Mouse (Mus musculus): ENCODE measurements around the gene a.

The a gene

GRCm38 (mm10) chr2:154941952-154942351, 150.8 kb downstream of the a start:
- in situ Hi-C loops (cut with MboI; ENCODE audit: low pct_unique_long_range_greater_than_20kb in 1 of 2, low sequenced_read_pairs in 2 of 2, unreplicated experiment in 1 of 2) = loop anchor here in 1 of 2 experiments (10.0 to 25.0 kb wide), 2 partner anchors 77 to 230 kb away; no protein-coding TSS in a partner anchor

GRCm38 (mm10) chr2:154942546-154942945, 151.3 kb downstream of the a start:
- in situ Hi-C loops (cut with MboI; ENCODE audit: low pct_unique_long_range_greater_than_20kb in 1 of 2, low sequenced_read_pairs in 2 of 2, unreplicated experiment in 1 of 2) = loop anchor here in 1 of 2 experiments (10.0 to 25.0 kb wide), 2 partner anchors 78 to 230 kb away; no protein-coding TSS in a partner anchor

GRCm38 (mm10) chr2:154943101-154943500, 151.9 kb downstream of the a start:
- in situ Hi-C loops (cut with MboI; ENCODE audit: low pct_unique_long_range_greater_than_20kb in 1 of 2, low sequenced_read_pairs in 2 of 2, unreplicated experiment in 1 of 2) = loop anchor here in 1 of 2 experiments (10.0 to 25.0 kb wide), 2 partner anchors 78 to 231 kb away; no protein-coding TSS in a partner anchor

GRCm38 (mm10) chr2:154946921-154947320, 155.7 kb downstream of the a start:
- in situ Hi-C loops (cut with MboI; ENCODE audit: low pct_unique_long_range_greater_than_20kb in 1 of 2, low sequenced_read_pairs in 2 of 2, unreplicated experiment in 1 of 2) = loop anchor here in 1 of 2 experiments (10.0 to 25.0 kb wide), 2 partner anchors 82 to 235 kb away; no protein-coding TSS in a partner anchor

- in situ Hi-C loops (cut with MboI; ENCODE audit: low pct_unique_long_range_greater_than_20kb in 1 of 2, low sequenced_read_pairs in 2 of 2, unreplicated experiment in 1 of 2) = loop anchor here in 1 of 2 experiments (10.0 to 25.0 kb wide), 2 partner anchors 85 to 237 kb away; no protein-coding TSS in a partner anchor
Measured at GRCm38 (mm10) chr2:154949352-154949751, 158.2 kb downstream of the a start.

GRCm38 (mm10) chr2:154949877-154950276, 158.7 kb downstream of the a start:
- in situ Hi-C loops (cut with MboI; ENCODE audit: low pct_unique_long_range_greater_than_20kb in 1 of 2, low sequenced_read_pairs in 2 of 2, unreplicated experiment in 1 of 2) = loop anchor here in 1 of 2 experiments (10.0 to 25.0 kb wide), 2 partner anchors 85 to 238 kb away; no protein-coding TSS in a partner anchor

- in situ Hi-C loops (cut with MboI; ENCODE audit: low pct_unique_long_range_greater_than_20kb in 1 of 2, low sequenced_read_pairs in 2 of 2, unreplicated experiment in 1 of 2) = no loop called here
Measured at GRCm38 (mm10) chr2:154950601-154951000, 159.4 kb downstream of the a start.

- in situ Hi-C loops (cut with MboI; ENCODE audit: low pct_unique_long_range_greater_than_20kb in 1 of 2, low sequenced_read_pairs in 2 of 2, unreplicated experiment in 1 of 2) = no loop called here
Measured at GRCm38 (mm10) chr2:154959486-154959885, 168.3 kb downstream of the a start.

- in situ Hi-C loops (cut with MboI; ENCODE audit: low pct_unique_long_range_greater_than_20kb in 1 of 2, low sequenced_read_pairs in 2 of 2, unreplicated experiment in 1 of 2) = no loop called here
Measured at GRCm38 (mm10) chr2:154959909-154960308, 168.7 kb downstream of the a start.

GRCm38 (mm10) chr2:154963176-154963575, 172.0 kb downstream of the a start:
- in situ Hi-C loops (cut with MboI; ENCODE audit: low pct_unique_long_range_greater_than_20kb in 1 of 2, low sequenced_read_pairs in 2 of 2, unreplicated experiment in 1 of 2) = no loop called here

GRCm38 (mm10) chr2:154969740-154970397, 178.7 kb downstream of the a start:
- in situ Hi-C loops (cut with MboI; ENCODE audit: low pct_unique_long_range_greater_than_20kb in 1 of 2, low sequenced_read_pairs in 2 of 2, unreplicated experiment in 1 of 2) = loop anchor here (5.0 kb wide), 1 partner anchor 53 kb away; no protein-coding TSS in a partner anchor

GRCm38 (mm10) chr2:154971919-154972692, 180.9 kb downstream of the a start:
- in situ Hi-C loops (cut with MboI; ENCODE audit: low pct_unique_long_range_greater_than_20kb in 1 of 2, low sequenced_read_pairs in 2 of 2, unreplicated experiment in 1 of 2) = loop anchor here (5.0 kb wide), 1 partner anchor 55 kb away; no protein-coding TSS in a partner anchor

GRCm38 (mm10) chr2:154972981-154973380, 181.8 kb downstream of the a start:
- in situ Hi-C loops (cut with MboI; ENCODE audit: low pct_unique_long_range_greater_than_20kb in 1 of 2, low sequenced_read_pairs in 2 of 2, unreplicated experiment in 1 of 2) = loop anchor here (5.0 kb wide), 1 partner anchor 56 kb away; no protein-coding TSS in a partner anchor

GRCm38 (mm10) chr2:154986609-154987008, 195.4 kb downstream of the a start:
- in situ Hi-C loops (cut with MboI; ENCODE audit: low pct_unique_long_range_greater_than_20kb in 1 of 2, low sequenced_read_pairs in 2 of 2, unreplicated experiment in 1 of 2) = no loop called here

- in situ Hi-C loops (cut with MboI; ENCODE audit: low pct_unique_long_range_greater_than_20kb in 1 of 2, low sequenced_read_pairs in 2 of 2, unreplicated experiment in 1 of 2) = loop anchor here in 1 of 2 experiments (10.0 kb wide), 1 partner anchor 53 kb away; no protein-coding TSS in a partner anchor
Measured at GRCm38 (mm10) chr2:154991411-154991810, 200.2 kb downstream of the a start.

GRCm38 (mm10) chr2:154992083-154992482, 200.9 kb downstream of the a start:
- in situ Hi-C loops (cut with MboI; ENCODE audit: low pct_unique_long_range_greater_than_20kb in 1 of 2, low sequenced_read_pairs in 2 of 2, unreplicated experiment in 1 of 2) = loop anchor here in 1 of 2 experiments (10.0 kb wide), 1 partner anchor 53 kb away; no protein-coding TSS in a partner anchor

GRCm38 (mm10) chr2:155005491-155005890, 214.3 kb downstream of the a start:
- in situ Hi-C loops (cut with MboI; ENCODE audit: low pct_unique_long_range_greater_than_20kb in 1 of 2, low sequenced_read_pairs in 2 of 2, unreplicated experiment in 1 of 2) = no loop called here

- in situ Hi-C loops (cut with MboI; ENCODE audit: low pct_unique_long_range_greater_than_20kb in 1 of 2, low sequenced_read_pairs in 2 of 2, unreplicated experiment in 1 of 2) = no loop called here
Measured at GRCm38 (mm10) chr2:155011086-155011656, 220.0 kb downstream of the a start.

- in situ Hi-C loops (cut with MboI; ENCODE audit: low pct_unique_long_range_greater_than_20kb in 1 of 2, low sequenced_read_pairs in 2 of 2, unreplicated experiment in 1 of 2) = no loop called here
Measured at GRCm38 (mm10) chr2:155012991-155013390, 221.8 kb downstream of the a start.
